Mouse (Mus musculus): ENCODE measurements around the gene Rnf19b.

DNA sequence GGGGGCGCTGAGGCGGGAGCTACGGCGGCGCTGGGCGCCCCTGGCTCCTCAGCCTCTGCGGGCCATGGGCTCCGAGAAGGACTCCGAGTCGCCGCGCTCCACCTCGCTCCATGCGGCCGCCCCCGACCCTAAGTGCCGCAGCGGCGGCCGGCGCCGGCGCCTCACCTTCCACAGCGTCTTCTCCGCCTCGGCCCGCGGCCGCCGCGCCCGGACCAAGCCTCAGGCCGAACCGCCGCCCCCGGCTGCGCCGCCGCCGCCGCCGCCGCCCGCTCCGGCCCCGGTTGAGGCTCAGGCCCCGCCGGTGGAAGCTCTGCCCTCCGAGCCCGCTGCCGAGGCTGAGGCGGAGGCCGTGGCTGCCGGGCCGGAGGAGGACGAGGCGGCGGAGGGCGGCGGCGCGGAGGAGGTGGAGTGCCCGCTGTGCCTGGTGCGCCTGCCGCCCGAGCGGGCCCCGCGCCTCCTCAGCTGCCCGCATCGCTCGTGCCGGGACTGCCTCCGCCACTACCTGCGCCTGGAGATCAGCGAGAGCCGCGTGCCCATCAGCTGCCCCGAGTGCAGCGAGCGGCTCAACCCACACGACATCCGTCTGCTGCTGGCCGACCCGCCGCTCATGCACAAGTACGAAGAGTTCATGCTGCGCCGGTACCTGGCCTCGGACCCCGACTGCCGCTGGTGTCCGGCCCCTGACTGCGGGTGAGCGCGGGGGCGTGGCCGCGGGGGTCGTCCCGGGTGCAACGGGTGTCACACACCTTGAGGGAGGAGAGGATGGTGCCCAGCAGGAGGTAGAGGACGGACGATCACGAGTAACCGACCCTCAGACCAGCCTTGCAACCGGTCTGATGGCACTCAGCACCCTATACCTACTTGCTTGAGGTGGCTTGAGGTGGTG lies at the start of gene Rnf19b:
- TF ChIP-seq TAL1 (IDR thresholded peaks at IDR 0.05; ENCODE audit: low read length): no peak
- TF ChIP-seq GATA1 (IDR thresholded peaks at IDR 0.05; ENCODE audit: low read length): no peak

Data from erythroblast, embryonic 14.5 days (primary cell).